Mouse (Mus musculus) liver, embryonic 16.5 days (tissue): ENCODE results near the gene Ninj1. TPM values are rescaled to one million over a fixed set of nuclear protein-coding genes. Genes with fewer than 3 reads are reported as not detected.

ENCODE experiments used
- ATAC-seq: fragments of 200-750 bp; cut with Nextera tagmentation; 2 replicates; pipeline ENCODE4 v1.8.0; 2017; ENCODE audit warnings: low read depth, mild to moderate bottlenecking, moderate number of reproducible peaks, moderate library complexity
- H3K27ac ChIP-seq: fragments of 300-500 bp; sonication (generic); 2 replicates; pipeline ENCODE4 v1.5.1; 2014; ENCODE audit warnings: mild to moderate bottlenecking, low read length
- H3K27me3 ChIP-seq: fragments of 300-500 bp; sonication (generic); 2 replicates; pipeline ENCODE4 v1.6.1; 2014; ENCODE audit warnings: low read depth, low read length, mixed read lengths; ENCODE audit not compliant: control insufficient read depth, insufficient read depth
- H3K36me3 ChIP-seq: fragments of 300-500 bp; sonication (generic); 2 replicates; pipeline ENCODE4 v1.6.1; 2014; ENCODE audit warnings: mild to moderate bottlenecking; ENCODE audit not compliant: control insufficient read depth, insufficient read depth
- H3K4me1 ChIP-seq: fragments of 300-500 bp; sonication (generic); 2 replicates; pipeline ENCODE4 v1.6.1; 2014; ENCODE audit warnings: low read depth, low read length, mixed read lengths; ENCODE audit not compliant: control insufficient read depth
- H3K4me2 ChIP-seq: fragments of 300-500 bp; sonication (generic); 2 replicates; pipeline ENCODE4 v1.6.1; 2014; ENCODE audit warnings: low read depth, low read length, mixed read lengths
- H3K4me3 ChIP-seq: fragments of 300-500 bp; sonication (generic); 2 replicates; pipeline ENCODE4 v1.5.1; 2014; ENCODE audit warnings: low read depth, mild to moderate bottlenecking, low read length
- H3K9ac ChIP-seq: fragments of 300-500 bp; sonication (generic); 2 replicates; pipeline ENCODE4 v1.6.1; 2014; ENCODE audit warnings: low read depth, low read length
- H3K9me3 ChIP-seq: fragments of 300-500 bp; sonication (generic); replicated peaks from 2 replicates; pipeline ENCODE4 v1.6.1; 2016; ENCODE audit warnings: low read length; ENCODE audit not compliant: control insufficient read depth
- WGBS: fragments of 180-500 bp; shearing (Covaris S2); extraction: QIAGEN DNeasy Blood & Tissue Kit; methylation state at CpG from one replicate; pipeline ENCODE4 v1.1.7; 2014; ENCODE audit not compliant: insufficient replicate concordance; 5-methylcytosine and 5-hydroxymethylcytosine counted together
- polyA plus RNA-seq: library from polyadenylated mRNA; unstranded; fragments of >200 nt; fragmentation: Nextera tagmentation; extraction: Ambion mirVana; gene quantifications from 2 replicates; pipeline ENCODE4 v1.2.1, GENCODE M21; 2015

Gene Ninj1
- polyA plus RNA-seq, 1 experiment from 2014 or later, result 58.0 TPM

DNA sequence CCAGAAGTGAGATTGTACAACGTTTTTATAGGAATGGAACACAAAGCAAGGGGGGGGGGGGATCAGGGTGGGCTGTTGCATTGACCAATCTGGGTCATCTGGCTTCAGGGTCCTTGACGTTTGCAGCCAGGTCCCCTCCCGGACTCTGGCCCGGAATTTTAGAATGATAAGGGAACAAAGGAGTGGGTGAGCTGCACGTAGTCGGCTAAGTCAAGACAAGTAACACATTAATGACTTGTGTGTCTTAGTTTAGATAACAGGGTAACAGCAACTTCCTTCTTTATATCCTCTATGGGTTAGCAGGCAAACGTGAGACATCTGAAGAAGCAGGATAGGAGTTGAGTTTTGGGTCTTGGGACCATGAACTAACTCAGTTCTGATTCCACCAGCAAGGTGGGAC, 23.6 kb upstream of the Ninj1 start:
- no peak overlapping the region for H3K9ac ChIP-seq
- no peaks in the 10 kb centered on the region for H3K4me1 ChIP-seq
- H3K9me3 ChIP-seq, result no peaks in the 10 kb centered on the region
- no peaks in the 10 kb centered on the region for H3K36me3 ChIP-seq
- no peak overlapping the region for H3K4me3 ChIP-seq
- no peak for ATAC-seq
- no peaks in the 10 kb centered on the region for H3K27me3 ChIP-seq
- 21% methylated on average over 7 of the region's 7 CpGs for WGBS
- H3K4me2 ChIP-seq, result no peak overlapping the region
- H3K27ac ChIP-seq, result no peak overlapping the region

DNA sequence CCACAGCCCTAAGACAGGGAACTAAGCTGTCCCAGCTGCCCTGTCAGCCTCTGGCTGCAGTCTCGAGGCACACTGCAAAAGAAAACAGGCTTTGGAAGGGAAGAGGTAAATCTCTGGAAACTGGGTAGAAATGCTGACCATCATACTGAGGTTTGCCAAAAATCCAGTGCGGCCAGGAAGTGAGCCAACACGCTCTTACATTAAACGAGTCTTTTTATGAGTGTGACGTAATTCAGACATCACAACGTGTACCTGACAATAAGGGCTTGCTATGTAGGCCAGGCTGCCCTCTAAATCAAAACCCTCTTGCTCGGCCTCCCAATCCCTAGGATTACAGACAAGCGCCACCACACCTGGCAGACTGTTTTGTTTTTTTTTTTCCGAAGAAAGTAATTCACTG, 20.2 kb upstream of the Ninj1 start:
- ATAC-seq, result no peak
- Histone ChIP-seq H3K36me3 (no peaks in the 10 kb centered on the region), H3K27me3 (no peaks in the 10 kb centered on the region), H3K9me3 (no peaks in the 10 kb centered on the region), H3K4me3 (no peak overlapping the region), H3K4me2 (no peak overlapping the region), H3K9ac (no peak overlapping the region), H3K4me1 (no peaks in the 10 kb centered on the region; the same call in 1 of the 2 replicates), H3K27ac (no peak overlapping the region)
- 45% methylated on average over 9 of the region's 9 CpGs for WGBS

DNA sequence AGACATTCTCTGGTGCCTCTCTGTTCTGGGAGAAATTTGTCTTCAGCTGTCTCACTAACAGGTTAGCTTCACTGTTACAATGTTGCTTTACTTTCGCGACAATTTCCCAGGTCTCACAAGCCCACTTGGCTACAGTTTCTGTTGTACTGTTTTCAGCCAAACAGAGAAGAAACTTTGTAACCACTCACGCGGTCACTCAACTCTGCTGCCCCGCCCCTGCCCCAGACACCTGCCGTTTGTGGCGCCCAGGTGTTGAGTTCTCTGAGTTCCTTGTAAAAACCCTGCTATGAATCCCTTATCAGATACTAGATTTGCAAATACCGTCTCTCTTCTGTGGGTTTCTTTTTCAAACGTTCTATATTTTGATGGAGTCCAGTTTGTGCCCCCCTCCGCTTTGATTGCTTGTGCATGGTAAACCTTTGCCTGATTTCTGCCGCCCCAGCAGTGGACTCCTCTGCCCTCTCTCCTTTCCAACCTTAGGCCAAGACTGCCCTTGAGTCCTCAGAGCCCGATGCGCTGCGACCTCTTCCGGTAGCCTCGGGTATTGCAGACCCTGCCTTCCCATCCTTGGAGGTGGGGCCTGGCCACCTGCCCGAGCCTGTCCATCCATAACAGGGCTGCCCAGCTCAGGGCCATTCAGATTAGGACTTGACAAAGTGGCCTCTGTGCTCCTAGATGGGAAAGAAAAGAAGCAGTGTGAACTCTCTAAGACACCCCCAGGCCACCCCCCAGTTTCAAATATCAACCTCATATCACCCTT, 17.7 kb upstream of the Ninj1 start:
- Histone ChIP-seq H3K27ac (no peak overlapping the region), H3K4me2 (no peak overlapping the region), H3K27me3 (no peaks in the 10 kb centered on the region), H3K4me3 (no peak overlapping the region), H3K36me3 (no peaks in the 10 kb centered on the region), H3K4me1 (no peaks in the 10 kb centered on the region; the same call in 1 of the 2 replicates), H3K9me3 (no peaks in the 10 kb centered on the region), H3K9ac (no peak overlapping the region)
- peak; percentile 50; the same call in 1 of the 2 replicates for ATAC-seq
- WGBS, result 21% methylated on average over 17 of the region's 17 CpGs

DNA sequence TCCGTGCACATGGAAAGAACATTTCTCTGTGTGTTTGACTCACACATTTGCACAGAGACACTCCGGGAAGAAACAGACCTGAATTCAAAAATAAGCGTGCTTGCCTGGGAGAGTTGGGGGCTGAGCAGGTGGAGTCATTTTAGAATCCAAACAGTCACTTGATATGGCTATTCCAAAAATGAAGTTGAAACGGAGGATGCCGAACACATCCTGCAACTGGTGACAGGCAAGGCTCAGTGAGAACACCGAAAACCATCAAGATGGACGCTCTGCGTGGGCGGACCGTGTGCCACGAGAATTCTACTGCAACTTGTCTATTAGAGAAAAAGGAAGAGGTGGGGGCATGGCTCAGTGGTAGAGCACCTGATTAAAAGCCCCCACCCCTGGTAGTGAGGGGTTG, 16.7 kb upstream of the Ninj1 start:
- Histone ChIP-seq H3K4me1 (no peaks in the 10 kb centered on the region; the same call in 1 of the 2 replicates), H3K27me3 (no peaks in the 10 kb centered on the region), H3K9ac (no peak overlapping the region), H3K36me3 (no peaks in the 10 kb centered on the region), H3K4me3 (no peak overlapping the region), H3K27ac (no peak overlapping the region), H3K4me2 (no peak overlapping the region), H3K9me3 (no peaks in the 10 kb centered on the region)
- WGBS, result 82% methylated on average over 11 of the region's 11 CpGs
- ATAC-seq, result no peak

DNA sequence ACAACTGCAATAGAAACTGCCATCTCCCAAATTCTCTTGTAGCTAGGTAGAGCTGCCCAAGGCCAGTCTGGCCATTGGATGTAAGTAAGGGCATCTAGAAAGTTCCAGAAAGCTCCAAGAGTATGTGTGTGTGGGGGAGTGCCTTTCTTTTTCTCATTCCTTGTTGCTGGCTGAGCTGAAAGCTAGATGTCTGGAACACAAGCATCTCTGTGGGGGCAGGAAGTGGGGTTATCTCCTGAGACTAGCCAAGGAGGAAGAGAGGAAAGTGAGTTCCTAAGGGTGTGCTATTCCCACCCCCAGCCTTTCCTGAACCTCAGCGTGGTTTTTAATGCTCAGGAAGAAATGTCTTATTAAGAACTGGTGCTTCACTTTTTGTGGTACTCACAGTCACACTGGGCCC, 15.6 kb upstream of the Ninj1 start:
- Histone ChIP-seq H3K9me3 (no peaks in the 10 kb centered on the region), H3K36me3 (no peaks in the 10 kb centered on the region), H3K9ac (no peak overlapping the region), H3K4me1 (no peaks in the 10 kb centered on the region; the same call in 1 of the 2 replicates), H3K27me3 (no peaks in the 10 kb centered on the region), H3K27ac (no peak overlapping the region), H3K4me2 (no peak overlapping the region), H3K4me3 (no peak overlapping the region)
- ATAC-seq, result no peak
- WGBS, result 27% methylated on average over 1 of the region's 1 CpGs

GRCm38 (mm10) chr13:49172335-49172734, 14.9 kb upstream of the Ninj1 start:
- no peak overlapping the region for H3K4me2 ChIP-seq
- H3K4me1 ChIP-seq, result no peaks in the 10 kb centered on the region; the same call in 1 of the 2 replicates
- WGBS, result 71% methylated on average over 7 of the region's 7 CpGs

GRCm38 (mm10) chr13:49172971-49173596, 14.2 kb upstream of the Ninj1 start:
- Histone ChIP-seq H3K4me3 (no peak overlapping the region), H3K4me2 (no peak overlapping the region), H3K9me3 (no peaks in the 10 kb centered on the region), H3K4me1 (no peaks in the 10 kb centered on the region; the same call in 1 of the 2 replicates), H3K36me3 (no peaks in the 10 kb centered on the region), H3K27me3 (no peaks in the 10 kb centered on the region), H3K9ac (no peak overlapping the region), H3K27ac (no peak overlapping the region)
- 4% methylated on average over 12 of the region's 12 CpGs for WGBS
- ATAC-seq, result 0 out of 2 replicates have a peak, but pooled peaks have one; percentile 35

More at GRCm38 (mm10) chr13:49172335-49172734, 14.9 kb upstream of the Ninj1 start:
- Histone ChIP-seq H3K9me3 (no peaks in the 10 kb centered on the region), H3K4me3 (no peak overlapping the region), H3K27ac (no peak overlapping the region), H3K36me3 (no peaks in the 10 kb centered on the region), H3K9ac (no peak overlapping the region), H3K27me3 (no peaks in the 10 kb centered on the region)
- no peak for ATAC-seq

- Histone ChIP-seq H3K9ac (no peak overlapping the region), H3K9me3 (no peaks in the 10 kb centered on the region), H3K4me3 (no peak overlapping the region), H3K4me1 (no peaks in the 10 kb centered on the region; the same call in 1 of the 2 replicates), H3K36me3 (no peaks in the 10 kb centered on the region), H3K27me3 (no peaks in the 10 kb centered on the region), H3K4me2 (no peak overlapping the region), H3K27ac (no peak overlapping the region)
- 67% methylated on average over 10 of the region's 10 CpGs for WGBS
- no peak for ATAC-seq
Observed at GRCm38 (mm10) chr13:49175509-49175908, 11.8 kb upstream of the Ninj1 start.
